Mouse (Mus musculus): ENCODE results near the gene Zfp790. TPM values are rescaled to one million over a fixed set of nuclear protein-coding genes. Genes with fewer than 3 reads are reported as not detected.

The Zfp790 gene
- total RNA-seq (2017): 10.2 to 18.4 TPM (median 11.5 TPM) in 3 replicates

GRCm38 (mm10) chr7:29815910-29816429 lies at the start of gene Zfp790:
Gene Zfp790, plus strand, starts transcription at chr7:29816114.
- ATAC-seq (replicated peaks; ENCODE audit: insufficient number of reproducible peaks, low FRiP score, low TSS enrichment, poor library complexity, severe bottlenecking): peak; percentile 97

DNA sequence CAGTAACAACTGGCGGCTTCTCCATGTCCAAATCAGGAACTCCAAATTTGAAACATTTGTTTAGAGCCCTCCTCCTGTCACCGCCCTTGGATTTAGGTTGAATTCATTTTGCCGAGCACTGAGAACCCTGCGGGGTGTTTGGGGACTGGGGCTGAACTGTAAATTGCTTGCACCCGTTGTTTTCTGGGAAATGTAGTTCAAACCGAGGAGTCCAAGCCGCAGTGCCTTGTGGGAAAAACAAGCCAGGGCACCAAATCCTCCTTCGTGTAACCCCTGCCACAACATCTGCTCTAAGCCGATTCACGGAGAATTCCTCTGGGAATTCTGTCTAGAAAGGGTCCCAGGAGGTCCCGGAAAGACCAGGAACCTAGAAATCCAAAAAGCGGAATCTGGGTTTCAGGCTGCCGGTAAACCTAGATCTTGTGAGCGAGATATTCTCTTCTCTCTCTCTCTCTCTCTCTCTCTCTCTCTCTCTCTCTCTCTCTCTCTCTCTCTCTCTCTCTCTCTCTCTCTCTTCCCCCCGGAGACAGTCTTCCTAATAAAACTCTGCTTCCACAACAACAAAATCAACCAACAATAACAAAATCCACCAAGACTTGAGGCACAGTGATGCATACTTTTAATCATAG lies 48.7 kb upstream of the Zfp790 start:
- peak; percentile 65 for ATAC-seq (replicated peaks; ENCODE audit: insufficient number of reproducible peaks, low FRiP score, low TSS enrichment, poor library complexity, severe bottlenecking)

- ATAC-seq (replicated peaks; ENCODE audit: insufficient number of reproducible peaks, low FRiP score, low TSS enrichment, poor library complexity, severe bottlenecking): peak; percentile 94
Observed at GRCm38 (mm10) chr7:29768090-29768900, 47.6 kb upstream of the Zfp790 start, which contains the start of gene Zfp84. Gene Zfp84, plus strand, starts transcription at chr7:29768552.

DNA sequence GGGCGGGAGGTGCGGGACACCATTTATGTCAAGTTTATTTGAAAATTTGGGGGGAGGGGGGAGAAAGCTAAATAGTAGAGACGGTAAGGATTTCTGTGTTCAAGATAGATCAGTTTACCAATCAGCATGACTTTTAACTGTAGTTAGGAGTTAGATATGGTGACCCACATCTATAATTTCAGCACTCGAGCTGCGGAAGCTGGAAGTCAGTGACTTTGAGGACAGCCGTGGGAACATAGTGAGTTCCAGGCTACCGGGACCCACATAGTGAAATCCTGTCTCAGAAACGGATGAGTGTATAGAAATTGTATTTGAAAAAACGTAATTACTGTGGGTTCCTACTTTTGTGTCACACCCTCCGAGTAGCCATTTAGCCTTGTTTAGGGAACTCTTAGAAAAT lies 46.9 kb upstream of the Zfp790 start:
- no peak for ATAC-seq (replicated peaks; ENCODE audit: insufficient number of reproducible peaks, low FRiP score, low TSS enrichment, poor library complexity, severe bottlenecking)

- no peak for ATAC-seq (replicated peaks; ENCODE audit: insufficient number of reproducible peaks, low FRiP score, low TSS enrichment, poor library complexity, severe bottlenecking)
Observed at GRCm38 (mm10) chr7:29773503-29773902, 42.4 kb upstream of the Zfp790 start.

DNA sequence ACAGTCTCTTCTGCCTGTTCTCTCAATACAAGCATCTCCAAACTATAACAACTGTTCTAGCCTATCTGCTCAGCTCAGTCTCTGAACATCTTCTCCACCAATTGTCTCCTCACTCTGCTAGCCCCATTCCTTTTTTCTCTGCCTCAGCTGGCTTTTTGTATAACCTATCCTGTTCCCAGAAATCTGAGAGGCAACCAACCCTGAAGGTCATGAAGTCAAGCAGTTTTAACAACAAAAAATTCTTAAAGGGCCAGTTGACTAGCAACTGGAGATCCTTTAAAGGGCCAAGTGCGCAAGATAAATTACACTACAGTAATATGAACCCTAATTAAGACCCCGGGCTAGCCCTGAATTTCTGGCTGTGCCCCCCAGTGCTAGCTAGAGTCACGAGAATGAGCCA lies 41.5 kb upstream of the Zfp790 start:
- ATAC-seq (replicated peaks; ENCODE audit: insufficient number of reproducible peaks, low FRiP score, low TSS enrichment, poor library complexity, severe bottlenecking): no peak

- no peak for ATAC-seq (replicated peaks; ENCODE audit: insufficient number of reproducible peaks, low FRiP score, low TSS enrichment, poor library complexity, severe bottlenecking)
Observed at GRCm38 (mm10) chr7:29776568-29776967, 39.3 kb upstream of the Zfp790 start.

DNA sequence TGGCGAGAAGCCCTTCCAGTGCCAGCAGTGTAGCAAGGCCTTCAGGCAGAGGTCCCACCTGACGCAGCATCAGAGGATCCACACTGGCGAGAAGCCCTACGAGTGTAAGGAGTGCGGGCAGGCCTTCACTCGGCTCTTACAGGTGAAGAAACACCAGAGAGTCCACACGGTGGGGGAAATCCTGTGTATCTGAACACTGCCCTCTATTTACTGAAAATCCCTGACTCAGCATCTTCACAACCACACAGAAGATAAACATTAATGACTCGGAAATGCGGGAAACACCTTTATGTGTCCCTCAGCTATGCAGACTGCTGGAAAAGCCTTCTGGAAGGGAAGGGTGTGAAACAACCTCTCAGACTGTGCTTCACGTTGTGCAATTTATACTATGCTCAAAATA lies 38.5 kb upstream of the Zfp790 start:
- ATAC-seq (replicated peaks; ENCODE audit: insufficient number of reproducible peaks, low FRiP score, low TSS enrichment, poor library complexity, severe bottlenecking): no peak

GRCm38 (mm10) chr7:29783871-29784551 lies 31.9 kb upstream of the Zfp790 start, which contains the start of gene Zfp30:
Gene Zfp30, plus strand, starts transcription at chr7:29783998.
- ATAC-seq (replicated peaks; ENCODE audit: insufficient number of reproducible peaks, low FRiP score, low TSS enrichment, poor library complexity, severe bottlenecking): no peak

DNA sequence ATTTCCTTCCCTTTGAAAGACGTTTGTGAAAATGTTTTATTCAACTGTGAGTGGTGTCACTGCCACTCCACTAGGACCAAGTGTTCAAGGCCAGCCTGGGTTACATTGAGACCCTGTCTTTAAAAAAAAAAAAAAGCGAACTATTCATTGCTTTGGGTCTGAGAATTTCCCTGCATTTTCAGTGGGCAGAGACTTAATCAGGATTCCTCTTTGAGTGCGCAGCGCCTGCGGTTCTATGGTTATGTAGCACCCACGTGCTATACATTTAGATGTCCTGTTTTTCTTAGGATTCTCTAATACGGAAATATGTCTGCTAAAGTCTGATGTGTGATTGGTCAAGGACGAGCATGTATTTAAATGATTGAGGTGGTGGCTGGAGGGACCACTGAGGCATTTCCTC lies 30.9 kb upstream of the Zfp790 start:
- no peak for ATAC-seq (replicated peaks; ENCODE audit: insufficient number of reproducible peaks, low FRiP score, low TSS enrichment, poor library complexity, severe bottlenecking)

- no peak for ATAC-seq (replicated peaks; ENCODE audit: insufficient number of reproducible peaks, low FRiP score, low TSS enrichment, poor library complexity, severe bottlenecking)
Observed at GRCm38 (mm10) chr7:29785888-29786287, 30.0 kb upstream of the Zfp790 start.

DNA sequence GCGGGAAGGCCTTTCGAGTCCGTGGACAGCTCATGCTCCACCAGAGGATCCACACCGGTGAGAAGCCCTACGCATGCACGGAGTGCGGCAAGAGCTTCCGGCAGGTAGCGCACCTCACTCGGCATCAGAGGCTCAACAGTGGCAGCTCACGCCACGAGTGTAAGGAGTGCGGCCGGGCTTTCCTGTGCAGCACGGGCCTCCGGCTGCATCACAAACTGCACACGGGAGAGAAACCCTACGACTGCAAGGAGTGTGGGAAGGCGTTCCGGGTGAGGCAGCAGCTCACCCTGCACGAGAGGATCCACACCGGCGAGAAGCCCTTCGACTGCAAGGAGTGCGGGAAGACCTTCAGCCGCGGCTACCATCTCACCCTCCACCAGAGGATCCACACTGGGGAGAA lies 23.0 kb upstream of the Zfp790 start:
- ATAC-seq (replicated peaks; ENCODE audit: insufficient number of reproducible peaks, low FRiP score, low TSS enrichment, poor library complexity, severe bottlenecking): no peak

- no peak for ATAC-seq (replicated peaks; ENCODE audit: insufficient number of reproducible peaks, low FRiP score, low TSS enrichment, poor library complexity, severe bottlenecking)
Observed at GRCm38 (mm10) chr7:29807046-29807445, 8.9 kb upstream of the Zfp790 start.

- ATAC-seq (replicated peaks; ENCODE audit: insufficient number of reproducible peaks, low FRiP score, low TSS enrichment, poor library complexity, severe bottlenecking): no peak
Observed at GRCm38 (mm10) chr7:29812244-29812643, 3.7 kb upstream of the Zfp790 start.

DNA sequence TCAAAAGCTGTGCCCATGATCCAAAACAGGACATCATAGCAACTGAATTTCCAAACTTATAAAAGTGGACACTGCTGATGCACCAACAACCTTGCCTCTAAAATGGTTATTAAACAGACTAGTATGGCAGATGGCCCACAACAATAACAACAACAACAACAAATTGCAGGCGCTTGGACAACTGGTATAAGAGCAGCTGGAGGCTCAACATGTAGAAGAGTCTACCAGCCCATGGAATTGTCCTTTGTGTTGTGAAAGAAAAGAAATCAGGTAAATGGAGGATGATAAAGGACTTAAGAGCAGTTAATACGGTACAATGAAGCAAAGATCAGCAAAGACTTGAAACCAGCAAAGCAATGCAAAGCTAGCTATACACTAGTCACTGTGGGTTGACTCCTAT lies 1.5 kb upstream of the Zfp790 start:
- no peak for ATAC-seq (replicated peaks; ENCODE audit: insufficient number of reproducible peaks, low FRiP score, low TSS enrichment, poor library complexity, severe bottlenecking)

DNA sequence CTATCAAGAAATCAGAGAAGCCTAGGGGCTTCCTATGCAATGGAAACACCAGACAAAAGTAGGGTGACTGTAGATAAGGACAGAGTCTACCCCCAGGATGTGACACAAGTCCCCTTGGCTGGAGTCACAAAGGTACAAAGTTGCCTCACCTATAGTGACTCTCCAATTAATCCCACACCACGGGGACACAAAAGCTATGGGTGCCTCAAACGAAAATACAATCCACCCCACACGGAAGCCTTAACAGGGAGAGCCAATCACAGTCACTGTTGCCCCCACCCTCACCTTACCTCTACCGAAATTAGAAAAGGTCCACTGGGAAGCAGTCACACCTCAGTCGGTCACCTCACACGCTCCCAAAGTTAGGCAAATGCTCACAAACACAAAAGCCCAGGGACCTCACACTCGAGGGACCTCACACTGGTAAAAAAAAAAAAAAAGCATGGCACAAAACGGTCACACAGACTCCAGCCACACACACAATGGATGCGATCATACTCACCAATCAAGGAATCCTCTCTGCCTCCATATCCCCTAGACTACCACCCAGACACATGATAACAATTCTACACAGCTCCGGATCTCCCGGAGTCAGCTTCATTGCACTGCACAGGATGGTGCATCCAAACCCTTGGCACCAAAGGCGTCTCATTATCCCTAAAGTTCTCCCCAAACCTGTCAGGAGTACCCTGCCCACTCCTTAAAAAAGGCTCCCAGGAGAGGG lies 691 bp upstream of the Zfp790 start:
- ATAC-seq (replicated peaks; ENCODE audit: insufficient number of reproducible peaks, low FRiP score, low TSS enrichment, poor library complexity, severe bottlenecking): no peak

- peak; percentile 67 for ATAC-seq (replicated peaks; ENCODE audit: insufficient number of reproducible peaks, low FRiP score, low TSS enrichment, poor library complexity, severe bottlenecking)
Observed at GRCm38 (mm10) chr7:29818619-29819254, 2.8 kb downstream of the Zfp790 start.

DNA sequence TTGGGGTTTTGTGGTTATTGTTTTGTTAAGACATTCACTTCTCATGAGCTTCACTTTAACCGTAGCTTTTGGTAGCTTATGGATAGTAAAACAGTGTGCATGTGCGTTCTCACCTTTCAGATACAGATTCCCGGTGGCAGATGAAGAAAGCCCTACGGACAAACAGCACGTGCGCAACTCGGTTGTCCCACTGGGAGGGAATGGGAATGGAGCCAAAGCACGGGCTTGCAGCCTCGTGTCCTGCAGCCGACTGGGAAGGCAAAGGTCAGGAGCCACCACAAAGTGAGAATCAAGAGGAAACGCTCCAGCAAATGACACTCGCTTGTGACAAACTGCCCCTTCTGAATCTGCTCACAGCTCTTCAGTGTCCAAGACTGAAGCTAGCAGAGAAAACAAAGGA lies 12.1 kb downstream of the Zfp790 start:
- no peak for ATAC-seq (replicated peaks; ENCODE audit: insufficient number of reproducible peaks, low FRiP score, low TSS enrichment, poor library complexity, severe bottlenecking)

All from monocyte, adult 5-6 weeks (primary cell).